Mouse (Mus musculus) cerebellum, adult 2 months (tissue): ENCODE results near the gene N6amt1.

Experiments
- CTCF ChIP-seq: fragments of 200-500 bp; IDR thresholded peaks from 2 replicates; pipeline ENCODE4 v1.5.1; 2011; ENCODE audit warnings: low read depth, mild to moderate bottlenecking, control low read depth, low read length, moderate library complexity, borderline replicate concordance; ENCODE audit not compliant: insufficient read depth
- POLR2A ChIP-seq: fragments of 200-500 bp; IDR thresholded peaks from 2 replicates; pipeline ENCODE4 v1.6.1; 2011; ENCODE audit warnings: low read length, control low read depth, borderline replicate concordance; ENCODE audit not compliant: insufficient read depth

DNA sequence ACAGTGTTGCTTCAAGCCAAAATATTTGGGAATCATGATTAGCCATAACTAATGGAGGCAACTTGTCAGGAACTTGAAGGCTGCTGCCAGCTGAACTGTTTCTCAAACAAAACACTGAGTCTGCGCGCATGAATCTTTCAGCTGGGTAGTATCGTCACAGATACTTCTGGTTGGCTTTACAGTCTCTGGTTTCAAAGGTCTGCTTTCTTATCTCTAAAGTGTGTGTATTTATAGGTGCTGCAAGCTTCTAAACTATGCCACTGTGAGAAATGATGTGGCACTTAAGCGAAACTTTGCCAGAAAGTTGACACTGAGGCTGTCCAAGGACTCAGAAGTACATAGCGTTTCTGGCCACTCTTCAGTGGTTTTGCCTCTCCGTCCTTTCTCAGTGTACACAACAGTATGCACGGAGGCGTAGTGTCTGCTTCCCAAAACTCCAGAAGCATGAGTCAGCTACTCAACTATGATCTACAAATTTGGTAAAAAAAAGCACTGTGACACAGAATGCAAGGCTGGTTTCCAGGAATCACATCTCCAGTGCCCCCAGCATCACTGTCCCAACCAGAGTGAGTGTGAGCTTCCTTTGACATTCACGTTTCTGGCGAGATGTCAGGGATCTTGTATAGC, 46.8 kb upstream of the N6amt1 start:
- TF ChIP-seq CTCF = no peak
- no peak for TF ChIP-seq POLR2A
